Mouse (Mus musculus): ENCODE data around the gene Oprd1. TPM values are rescaled to one million over a fixed set of nuclear protein-coding genes. Genes with fewer than 3 reads are reported as not detected.

The Oprd1 gene
- polyA plus RNA-seq, 1 experiment from 2014 or later, result 1.1 TPM

DNA sequence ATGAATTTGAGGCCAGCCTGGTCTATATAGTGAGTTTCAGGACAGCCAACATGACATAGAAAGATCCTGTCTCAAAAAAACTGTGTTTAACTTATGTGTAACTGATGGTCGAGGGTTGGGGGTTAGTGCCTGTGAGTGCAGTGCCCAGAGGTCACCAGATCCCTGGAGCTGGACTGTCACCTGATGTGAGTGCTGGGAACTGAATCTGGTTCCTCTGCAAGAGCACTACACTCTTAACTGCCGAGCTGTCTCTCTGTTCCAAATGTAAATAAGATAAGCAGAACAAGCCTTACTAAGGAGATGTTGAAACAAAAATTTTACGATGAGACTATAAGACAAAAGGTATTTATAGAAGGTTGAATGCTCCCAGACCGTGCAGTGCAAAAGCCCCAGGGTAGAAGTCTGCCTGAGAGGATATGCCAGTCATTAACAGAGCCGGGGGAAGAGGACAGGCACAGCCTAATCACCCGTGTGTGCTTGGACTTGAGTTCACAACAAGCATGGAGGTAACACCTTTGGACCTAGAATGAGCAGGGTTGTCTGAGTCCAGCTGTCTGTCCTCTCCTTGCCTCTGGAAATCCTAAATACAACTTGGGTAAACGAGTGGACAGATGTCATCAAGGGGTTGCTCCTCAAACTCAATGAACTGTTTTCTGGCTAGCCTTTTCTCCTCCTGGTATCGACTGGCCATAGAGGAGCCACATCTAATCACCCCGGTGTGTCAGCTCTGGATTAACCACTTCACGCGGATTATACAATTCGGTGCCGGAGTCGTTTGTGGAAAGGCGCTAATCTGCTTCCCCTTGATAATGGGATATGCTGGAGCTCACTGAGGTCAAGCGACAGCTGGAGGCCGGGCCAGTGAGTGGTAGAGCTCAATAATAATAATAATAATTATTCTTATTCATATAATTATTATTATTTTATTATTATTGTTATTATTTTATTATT is 81.1 kb downstream of the Oprd1 start:
- Histone ChIP-seq H3K27me3 (ENCODE audit: insufficient read depth, poor library complexity, severe bottlenecking) (no peaks in the 10 kb centered on the region), H3K4me3 (no peak overlapping the region), H3K27ac (no peak overlapping the region), H3K36me3 (no peaks in the 10 kb centered on the region), H3K4me1 (peaks cover 66% of the 10 kb centered on the region), H3K9me3 (no peaks in the 10 kb centered on the region)
- no peak for DNase-seq (ENCODE audit: low spot score)
- WGBS, result 59% methylated on average over 17 of the region's 17 CpGs

DNA sequence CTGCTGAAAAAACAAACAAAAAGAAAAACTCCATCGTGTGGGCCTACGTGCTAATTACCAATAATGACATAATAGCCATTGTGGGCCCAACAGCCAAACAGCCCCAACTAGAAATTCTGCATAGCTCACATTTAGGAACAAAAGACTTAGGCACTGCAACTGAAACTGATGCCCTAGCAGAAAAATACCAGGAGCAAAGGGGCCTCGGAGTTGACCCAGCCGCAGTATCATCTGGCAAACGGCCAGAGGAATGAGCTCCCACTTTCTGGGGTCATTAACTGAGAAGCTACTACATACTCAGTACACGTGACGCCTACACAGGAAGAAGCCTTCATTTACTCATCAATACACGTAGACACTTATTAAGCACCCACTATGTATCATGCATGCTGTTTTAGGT is 82.0 kb downstream of the Oprd1 start:
- H3K9me3 ChIP-seq, result no peaks in the 10 kb centered on the region
- WGBS, result 77% methylated on average over 8 of the region's 8 CpGs

More for the DNA sequence above, 82.0 kb downstream of the Oprd1 start:
- Histone ChIP-seq H3K4me1 (peaks cover 68% of the 10 kb centered on the region), H3K36me3 (no peaks in the 10 kb centered on the region), H3K27ac (no peak overlapping the region), H3K4me3 (no peak overlapping the region), H3K27me3 (ENCODE audit: insufficient read depth, poor library complexity, severe bottlenecking) (no peaks in the 10 kb centered on the region)
- DNase-seq (ENCODE audit: low spot score), result no peak

Other genes starting within 250 kb of the Oprd1 start
- gene Tmem200b, start 222.7 kb downstream of the Oprd1 start, polyA plus RNA-seq (2016; fragmentation: Nextera tagmentation; extraction: Ambion mirVana), result 2.1 and 3.5 TPM in 2 replicates
- 0.10 TPM in 1 of 2 replicates, not detected in the other for gene Gm10300, start 69.8 kb downstream of the Oprd1 start, polyA plus RNA-seq (2016; fragmentation: Nextera tagmentation; extraction: Ambion mirVana)
- 73.5 and 78.8 TPM in 2 replicates for gene Epb41, start 69.2 kb downstream of the Oprd1 start, polyA plus RNA-seq (2016; fragmentation: Nextera tagmentation; extraction: Ambion mirVana)
- 76.0 and 91.6 TPM in 2 replicates for gene Ythdf2, start 67.8 kb upstream of the Oprd1 start, polyA plus RNA-seq (2016; fragmentation: Nextera tagmentation; extraction: Ambion mirVana)
- gene Gmeb1, start 117.1 kb upstream of the Oprd1 start, polyA plus RNA-seq (2016; fragmentation: Nextera tagmentation; extraction: Ambion mirVana), result 32.5 and 37.6 TPM in 2 replicates
- 42.4 and 52.5 TPM in 2 replicates for gene Taf12, start 129.9 kb upstream of the Oprd1 start, polyA plus RNA-seq (2016; fragmentation: Nextera tagmentation; extraction: Ambion mirVana)
- 1.1 and 1.9 TPM in 2 replicates for gene Rab42, start 158.9 kb upstream of the Oprd1 start, polyA plus RNA-seq (2016; fragmentation: Nextera tagmentation; extraction: Ambion mirVana)
- gene Trnau1ap, start 185.1 kb upstream of the Oprd1 start, polyA plus RNA-seq (2016; fragmentation: Nextera tagmentation; extraction: Ambion mirVana), result 82.0 and 92.0 TPM in 2 replicates
- gene Rcc1, start 209.1 kb upstream of the Oprd1 start, polyA plus RNA-seq (2016; fragmentation: Nextera tagmentation; extraction: Ambion mirVana), result 61.4 and 93.4 TPM in 2 replicates